Mouse (Mus musculus) spleen, adult 2 months (tissue): ENCODE measurements around the gene Zic4. TPM values are rescaled to one million over a fixed set of nuclear protein-coding genes. Genes with fewer than 3 reads are reported as not detected.

Experiments used
- DNase-seq, 2 experiments: peaks; one replicate each; pipeline versions ENCODE4 v3.0.0 to v3.0.0-alpha.2; 2012 to 2021; ENCODE audit warnings: low spot score in 2 of 2, low read depth in 1 of 2
- H3K27ac ChIP-seq: fragments of 200-500 bp; 2 replicates; pipeline ENCODE4 v1.5.1; 2012; ENCODE audit warnings: low read length, inconsistent platforms; ENCODE audit not compliant: insufficient read depth
- H3K27me3 ChIP-seq: fragments of 200-500 bp; 2 replicates; pipeline ENCODE4 v1.6.1; 2012; ENCODE audit warnings: mild to moderate bottlenecking, moderate library complexity, low read length, inconsistent platforms; ENCODE audit not compliant: control insufficient read depth, insufficient read depth
- H3K36me3 ChIP-seq: fragments of 200-500 bp; 2 replicates; pipeline ENCODE4 v1.6.1; 2012; ENCODE audit warnings: mild to moderate bottlenecking, low read length, inconsistent platforms; ENCODE audit not compliant: control insufficient read depth, insufficient read depth
- H3K4me1 ChIP-seq: fragments of 200-500 bp; 2 replicates; pipeline ENCODE4 v1.6.1; 2011; ENCODE audit warnings: inconsistent platforms; ENCODE audit not compliant: control insufficient read depth, insufficient read depth, insufficient read length
- H3K4me3 ChIP-seq: fragments of 200-500 bp; 2 replicates; pipeline ENCODE4 v1.5.1; 2011; ENCODE audit warnings: mild to moderate bottlenecking, inconsistent platforms; ENCODE audit not compliant: insufficient read depth, insufficient read length; ENCODE audit errors: extremely low read depth
- CTCF ChIP-seq: fragments of 200-500 bp; IDR thresholded peaks from 2 replicates; pipeline ENCODE4 v1.5.1; 2011; ENCODE audit warnings: mild to moderate bottlenecking, inconsistent platforms; ENCODE audit not compliant: insufficient read depth, insufficient read length, insufficient replicate concordance; ENCODE audit errors: extremely low read depth
- POLR2A ChIP-seq: fragments of 200-500 bp; IDR thresholded peaks from 2 replicates; pipeline ENCODE4 v1.6.1; 2011; ENCODE audit warnings: low read depth, low read length, inconsistent platforms
- whole genome bisulfite sequencing: fragments of 180-500 bp; shearing (Covaris S2); methylation state at CpG from one replicate; pipeline ENCODE4 v1.1.7; 2018; 5-methylcytosine and 5-hydroxymethylcytosine counted together
- polyA plus RNA-seq: library from polyadenylated mRNA; depleted of rRNA; stranded (reverse); fragments of >200 nt; gene quantifications from 2 replicates; pipeline ENCODE4 v1.2.3, GENCODE M21; 2012

Gene Zic4
- polyA plus RNA-seq, 1 experiment, result not detected

- H3K27ac ChIP-seq, result no peak overlapping the region
- TF ChIP-seq CTCF, result no peak
- TF ChIP-seq POLR2A, result no peak
- no peak overlapping the region for H3K4me3 ChIP-seq
- H3K36me3 ChIP-seq, result no peaks in the 10 kb centered on the region
- no peak for DNase-seq
- H3K27me3 ChIP-seq, result peaks cover 7% of the 10 kb centered on the region
- H3K4me1 ChIP-seq, result no peaks in the 10 kb centered on the region
- 4% methylated on average over 8 of the region's 8 CpGs for WGBS
Measured at GRCm38 (mm10) chr9:91385561-91386430, 23.6 kb downstream of the Zic4 start.

GRCm38 (mm10) chr9:91386502-91386890 lies 24.3 kb downstream of the Zic4 start:
- no peak for TF ChIP-seq CTCF
- TF ChIP-seq POLR2A, result no peak
- no peak for DNase-seq
- H3K36me3 ChIP-seq, result no peaks in the 10 kb centered on the region
- H3K4me3 ChIP-seq, result no peak overlapping the region
- WGBS, result 10% methylated on average over 17 of the region's 17 CpGs
- no peaks in the 10 kb centered on the region for H3K4me1 ChIP-seq
- H3K27me3 ChIP-seq, result peaks cover 3% of the 10 kb centered on the region
- H3K27ac ChIP-seq, result no peak overlapping the region

DNA sequence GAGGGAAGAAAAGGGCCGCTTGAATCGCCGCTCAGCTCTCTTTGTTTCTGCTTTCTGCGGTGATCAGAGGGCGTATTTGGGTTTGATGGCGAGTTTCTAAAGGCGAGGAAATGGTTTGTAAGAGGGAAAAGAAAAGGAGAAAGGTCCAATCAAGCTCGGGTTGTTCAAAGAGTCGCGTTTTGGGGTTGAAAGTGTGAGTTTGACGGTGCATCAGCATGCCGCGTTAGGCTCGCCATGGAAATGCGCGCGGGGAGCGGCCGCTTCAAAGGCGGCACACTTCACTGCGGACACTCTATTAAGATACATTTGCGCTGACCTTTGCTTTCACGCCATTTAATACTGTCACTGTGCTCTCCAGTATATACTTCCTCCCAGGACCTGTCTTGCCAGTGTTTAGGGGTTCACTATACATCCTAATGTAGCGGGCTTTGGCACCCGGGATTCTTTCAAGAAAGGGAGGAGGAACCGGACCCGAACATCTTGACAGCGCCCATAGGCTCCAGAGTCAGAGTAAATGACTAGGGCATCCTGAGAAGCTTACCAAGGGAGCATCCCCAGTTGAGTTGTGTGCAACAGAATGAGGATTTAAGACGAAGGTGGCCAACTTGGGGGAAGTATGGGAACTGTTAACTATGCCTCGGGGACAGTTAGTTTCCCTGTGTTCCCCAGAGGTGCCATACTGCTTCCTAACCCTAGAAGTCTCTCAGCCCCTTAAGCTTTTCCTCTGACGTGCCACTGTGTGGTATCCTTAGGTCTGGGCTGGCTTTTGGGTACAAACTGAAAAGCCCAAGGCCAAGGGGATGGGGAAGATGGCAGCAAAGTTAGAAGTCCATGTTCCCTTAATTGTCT lies 24.9 kb downstream of the Zic4 start:
- peaks cover 3% of the 10 kb centered on the region for H3K27me3 ChIP-seq

DNA sequence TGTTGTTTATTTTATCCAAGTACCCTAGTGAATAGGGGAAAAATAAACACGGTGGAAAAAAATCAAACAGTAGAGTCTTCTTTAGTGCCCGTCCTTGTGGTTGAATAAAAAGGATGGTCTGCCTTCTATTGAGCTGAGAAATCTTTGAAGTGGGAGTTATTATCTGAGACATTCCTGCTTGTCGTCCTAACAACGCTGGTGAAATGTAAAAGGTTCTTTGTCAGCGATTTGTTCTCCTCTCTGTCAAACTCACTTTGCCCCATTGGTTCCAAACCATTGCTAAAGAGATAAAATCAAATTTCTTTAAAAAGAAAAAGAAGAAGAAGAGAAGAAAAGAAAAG lies 25.5 kb downstream of the Zic4 start:
- peaks cover 3% of the 10 kb centered on the region for H3K27me3 ChIP-seq
- WGBS, result 5% methylated on average over 5 of the region's 5 CpGs

More for the DNA sequence above, 24.9 kb downstream of the Zic4 start:
- H3K36me3 ChIP-seq, result no peaks in the 10 kb centered on the region
- no peak overlapping the region for H3K4me3 ChIP-seq
- WGBS, result 7% methylated on average over 31 of the region's 31 CpGs
- no peak overlapping the region for H3K27ac ChIP-seq
- no peaks in the 10 kb centered on the region for H3K4me1 ChIP-seq
- TF ChIP-seq POLR2A, result no peak
- TF ChIP-seq CTCF, result no peak
- DNase-seq, result no peak

GRCm38 (mm10) chr9:91388173-91388572 lies 26.0 kb downstream of the Zic4 start:
- no peaks in the 10 kb centered on the region for H3K4me1 ChIP-seq
- H3K4me3 ChIP-seq, result no peak overlapping the region
- peaks cover 3% of the 10 kb centered on the region for H3K27me3 ChIP-seq
- 7% methylated on average over 4 of the region's 4 CpGs for WGBS
- H3K36me3 ChIP-seq, result no peaks in the 10 kb centered on the region
- TF ChIP-seq POLR2A, result no peak
- TF ChIP-seq CTCF, result no peak
- H3K27ac ChIP-seq, result no peak overlapping the region
- no peak for DNase-seq

More for the DNA sequence above, 25.5 kb downstream of the Zic4 start:
- Histone ChIP-seq H3K27ac (no peak overlapping the region), H3K4me1 (no peaks in the 10 kb centered on the region), H3K4me3 (no peak overlapping the region), H3K36me3 (no peaks in the 10 kb centered on the region)
- no peak for DNase-seq
- TF ChIP-seq POLR2A (no peak), CTCF (no peak)

- TF ChIP-seq POLR2A (no peak), CTCF (no peak)
- Histone ChIP-seq H3K4me3 (no peak overlapping the region), H3K4me1 (no peaks in the 10 kb centered on the region), H3K27ac (no peak overlapping the region), H3K27me3 (peaks cover 6% of the 10 kb centered on the region), H3K36me3 (no peaks in the 10 kb centered on the region)
- WGBS, result 14% methylated on average over 8 of the region's 8 CpGs
- no peak for DNase-seq
Measured at GRCm38 (mm10) chr9:91393376-91394068, 31.3 kb downstream of the Zic4 start.

GRCm38 (mm10) chr9:91394211-91394646 lies 32.0 kb downstream of the Zic4 start:
- WGBS, result 8% methylated on average over 14 of the region's 14 CpGs
- H3K27me3 ChIP-seq, result peaks cover 6% of the 10 kb centered on the region

More at GRCm38 (mm10) chr9:91394211-91394646, 32.0 kb downstream of the Zic4 start:
- no peak for DNase-seq
- TF ChIP-seq CTCF, result no peak
- TF ChIP-seq POLR2A, result no peak
- no peak overlapping the region for H3K27ac ChIP-seq
- H3K4me3 ChIP-seq, result no peak overlapping the region
- no peaks in the 10 kb centered on the region for H3K4me1 ChIP-seq
- no peaks in the 10 kb centered on the region for H3K36me3 ChIP-seq
